Mouse (Mus musculus) urinary bladder, postnatal 10 days (tissue): ENCODE measurements around the gene Cks1b.
A peak's percentile ranks its signal among the peaks of the same experiment; 100 is the strongest.

Source experiments
- DNase-seq: peaks from one replicate; pipeline ENCODE4 v3.0.0; 2022; ENCODE audit warnings: low spot score

Gene Cks1b

GRCm38 (mm10) chr3:89395806-89396653 lies 22.2 kb downstream of the Cks1b start:
- DNase-seq = no peak

- no peak for DNase-seq
These were observed 22.8 kb downstream of the Cks1b start for GRCm38 (mm10) chr3:89395419-89395805.

- no peak for DNase-seq
These were observed 23.3 kb downstream of the Cks1b start for GRCm38 (mm10) chr3:89394894-89395256.

GRCm38 (mm10) chr3:89394006-89394893 lies 23.9 kb downstream of the Cks1b start, which contains the start of gene Zbtb7b:
Gene Zbtb7b (minus strand): TSS chr3:89394776.
- DNase-seq = no peak

GRCm38 (mm10) chr3:89393605-89394004 lies 24.6 kb downstream of the Cks1b start:
- DNase-seq = peak; percentile 98

- DNase-seq = no peak
These were observed 25.3 kb downstream of the Cks1b start for GRCm38 (mm10) chr3:89392871-89393311.

- no peak for DNase-seq
These were observed 26.3 kb downstream of the Cks1b start for GRCm38 (mm10) chr3:89391663-89392511.

GRCm38 (mm10) chr3:89390699-89391662 lies 27.2 kb downstream of the Cks1b start:
- no peak for DNase-seq

GRCm38 (mm10) chr3:89390111-89390515 lies 28.1 kb downstream of the Cks1b start:
- no peak for DNase-seq

GRCm38 (mm10) chr3:89388901-89389740 lies 29.1 kb downstream of the Cks1b start:
- DNase-seq = no peak

GRCm38 (mm10) chr3:89388134-89388881 lies 29.9 kb downstream of the Cks1b start:
- DNase-seq = no peak

GRCm38 (mm10) chr3:89387632-89388031 lies 30.6 kb downstream of the Cks1b start:
- no peak for DNase-seq

- DNase-seq = no peak
These were observed 31.5 kb downstream of the Cks1b start for GRCm38 (mm10) chr3:89386438-89387420.

- no peak for DNase-seq
These were observed 32.7 kb downstream of the Cks1b start for GRCm38 (mm10) chr3:89385451-89385850.

- DNase-seq = no peak
These were observed 33.7 kb downstream of the Cks1b start for GRCm38 (mm10) chr3:89384331-89385076.

- no peak for DNase-seq
These were observed 34.4 kb downstream of the Cks1b start for GRCm38 (mm10) chr3:89383651-89384255.

- DNase-seq = no peak
These were observed 35.2 kb downstream of the Cks1b start for GRCm38 (mm10) chr3:89382950-89383349.
